Mouse (Mus musculus): ENCODE measurements at regions not wholly inside any gene's neighbourhood (a gene's known extent, or its start where the extent isn't known, plus 50 kb on each side); places are given as distances from the start of the nearest gene placed in this dataset.

- Histone ChIP-seq H3K9me3 (replicated peaks; ENCODE audit: low read length) (no peaks in the 10 kb centered on the region), H3K4me3 (replicated peaks; ENCODE audit: low read depth, low read length) (no peak overlapping the region), H3K27ac (no peak overlapping the region), H3K4me1 (replicated peaks; ENCODE audit: insufficient read depth, low read length) (no peaks in the 10 kb centered on the region), H3K27me3 (ENCODE audit: insufficient read depth, low read length) (no peaks in the 10 kb centered on the region), H3K9ac (ENCODE audit: low read depth, low read length) (no peak overlapping the region), H3K4me2 (ENCODE audit: low read length) (no peak overlapping the region), H3K36me3 (ENCODE audit: insufficient read depth, low read length) (no peaks in the 10 kb centered on the region)
- 60% methylated on average over 9 of the region's 9 CpGs for WGBS
- ATAC-seq (replicated peaks; ENCODE audit: low FRiP score, low read depth) (no peak), DNase-seq (ENCODE audit: low spot score) (no peak)
- no peak for TF ChIP-seq CTCF (IDR thresholded peaks at IDR 0.05; ENCODE audit: low read depth)
These were observed 225.8 kb downstream of the Usp25 start for GRCm38 (mm10) chr16:77239176-77239790.

GRCm38 (mm10) chr16:77238358-77239175 lies 225.1 kb downstream of the Usp25 start:
- Histone ChIP-seq H3K9ac (ENCODE audit: low read depth, low read length) (no peak overlapping the region), H3K4me1 (replicated peaks; ENCODE audit: insufficient read depth, low read length) (no peaks in the 10 kb centered on the region), H3K9me3 (replicated peaks; ENCODE audit: low read length) (no peaks in the 10 kb centered on the region), H3K4me2 (ENCODE audit: low read length) (peak overlapping the region; percentile 6; the same call in 1 of the 2 replicates), H3K27me3 (ENCODE audit: insufficient read depth, low read length) (no peaks in the 10 kb centered on the region), H3K4me3 (replicated peaks; ENCODE audit: low read depth, low read length) (no peak overlapping the region), H3K36me3 (ENCODE audit: insufficient read depth, low read length) (no peaks in the 10 kb centered on the region), H3K27ac (no peak overlapping the region)
- no peak for TF ChIP-seq CTCF (IDR thresholded peaks at IDR 0.05; ENCODE audit: low read depth)
- WGBS: 54% methylated on average over 13 of the region's 13 CpGs
- DNase-seq (ENCODE audit: low spot score) (peak; percentile 71), ATAC-seq (replicated peaks; ENCODE audit: low FRiP score, low read depth) (no peak)

- Histone ChIP-seq H3K9ac (ENCODE audit: low read depth, low read length) (no peak overlapping the region), H3K36me3 (ENCODE audit: insufficient read depth, low read length) (no peaks in the 10 kb centered on the region), H3K4me3 (replicated peaks; ENCODE audit: low read depth, low read length) (no peak overlapping the region), H3K27me3 (ENCODE audit: insufficient read depth, low read length) (no peaks in the 10 kb centered on the region), H3K9me3 (replicated peaks; ENCODE audit: low read length) (no peaks in the 10 kb centered on the region), H3K4me1 (replicated peaks; ENCODE audit: insufficient read depth, low read length) (no peaks in the 10 kb centered on the region), H3K27ac (no peak overlapping the region), H3K4me2 (ENCODE audit: low read length) (no peak overlapping the region)
- TF ChIP-seq CTCF (IDR thresholded peaks at IDR 0.05; ENCODE audit: low read depth): no peak
- ATAC-seq (replicated peaks; ENCODE audit: low FRiP score, low read depth) (no peak), DNase-seq (ENCODE audit: low spot score) (no peak)
- WGBS: 73% methylated on average over 7 of the region's 7 CpGs
These were observed 224.3 kb downstream of the Usp25 start for GRCm38 (mm10) chr16:77237631-77238357.

GRCm38 (mm10) chr16:77237272-77237603 lies 223.7 kb downstream of the Usp25 start:
- Histone ChIP-seq H3K27me3 (ENCODE audit: insufficient read depth, low read length) (no peaks in the 10 kb centered on the region), H3K9ac (ENCODE audit: low read depth, low read length) (no peak overlapping the region), H3K4me3 (replicated peaks; ENCODE audit: low read depth, low read length) (no peak overlapping the region; the same call in 1 of the 2 replicates), H3K4me1 (replicated peaks; ENCODE audit: insufficient read depth, low read length) (no peaks in the 10 kb centered on the region), H3K27ac (no peak overlapping the region), H3K4me2 (ENCODE audit: low read length) (peak overlapping the region; percentile 49), H3K9me3 (replicated peaks; ENCODE audit: low read length) (no peaks in the 10 kb centered on the region), H3K36me3 (ENCODE audit: insufficient read depth, low read length) (no peaks in the 10 kb centered on the region)
- ATAC-seq (replicated peaks; ENCODE audit: low FRiP score, low read depth) (no peak), DNase-seq (ENCODE audit: low spot score) (no peak)
- no peak for TF ChIP-seq CTCF (IDR thresholded peaks at IDR 0.05; ENCODE audit: low read depth)
- WGBS: 73% methylated on average over 2 of the region's 2 CpGs

GRCm38 (mm10) chr16:77236509-77237271 lies 223.2 kb downstream of the Usp25 start:
- Histone ChIP-seq H3K27me3 (ENCODE audit: insufficient read depth, low read length) (no peaks in the 10 kb centered on the region), H3K4me3 (replicated peaks; ENCODE audit: low read depth, low read length) (no peak overlapping the region; the same call in 1 of the 2 replicates), H3K36me3 (ENCODE audit: insufficient read depth, low read length) (no peaks in the 10 kb centered on the region), H3K9me3 (replicated peaks; ENCODE audit: low read length) (no peaks in the 10 kb centered on the region), H3K4me1 (replicated peaks; ENCODE audit: insufficient read depth, low read length) (no peaks in the 10 kb centered on the region), H3K4me2 (ENCODE audit: low read length) (peak overlapping the region; percentile 49), H3K9ac (ENCODE audit: low read depth, low read length) (no peak overlapping the region), H3K27ac (no peak overlapping the region)
- ATAC-seq (replicated peaks; ENCODE audit: low FRiP score, low read depth): peak; percentile 49; the same call in 1 of the 2 replicates
- WGBS: 45% methylated on average over 13 of the region's 13 CpGs
- no peak for TF ChIP-seq CTCF (IDR thresholded peaks at IDR 0.05; ENCODE audit: low read depth)
- DNase-seq (ENCODE audit: low spot score): peak; percentile 16

- Histone ChIP-seq H3K27me3 (ENCODE audit: insufficient read depth, low read length) (no peaks in the 10 kb centered on the region), H3K36me3 (ENCODE audit: insufficient read depth, low read length) (no peaks in the 10 kb centered on the region), H3K9me3 (replicated peaks; ENCODE audit: low read length) (no peaks in the 10 kb centered on the region), H3K4me1 (replicated peaks; ENCODE audit: insufficient read depth, low read length) (no peaks in the 10 kb centered on the region), H3K9ac (ENCODE audit: low read depth, low read length) (no peak overlapping the region), H3K4me3 (replicated peaks; ENCODE audit: low read depth, low read length) (no peak overlapping the region), H3K27ac (no peak overlapping the region), H3K4me2 (ENCODE audit: low read length) (no peak overlapping the region)
- 88% methylated on average over 4 of the region's 4 CpGs for WGBS
- no peak for TF ChIP-seq CTCF (IDR thresholded peaks at IDR 0.05; ENCODE audit: low read depth)
- DNase-seq (ENCODE audit: low spot score): no peak
- no peak; the same call in 1 of the 2 replicates for ATAC-seq (replicated peaks; ENCODE audit: low FRiP score, low read depth)
These were observed 222.5 kb downstream of the Usp25 start for GRCm38 (mm10) chr16:77236021-77236420.
